Mouse (Mus musculus): Measurements from ENCODE around the gene Pigz. TPM values are rescaled to one million over a fixed set of nuclear protein-coding genes. Genes with fewer than 3 reads are reported as not detected.

Gene Pigz
- total and polyA plus RNA-seq, 3 experiments = 0.23 to 0.28 TPM; not detected in 1

DNA sequence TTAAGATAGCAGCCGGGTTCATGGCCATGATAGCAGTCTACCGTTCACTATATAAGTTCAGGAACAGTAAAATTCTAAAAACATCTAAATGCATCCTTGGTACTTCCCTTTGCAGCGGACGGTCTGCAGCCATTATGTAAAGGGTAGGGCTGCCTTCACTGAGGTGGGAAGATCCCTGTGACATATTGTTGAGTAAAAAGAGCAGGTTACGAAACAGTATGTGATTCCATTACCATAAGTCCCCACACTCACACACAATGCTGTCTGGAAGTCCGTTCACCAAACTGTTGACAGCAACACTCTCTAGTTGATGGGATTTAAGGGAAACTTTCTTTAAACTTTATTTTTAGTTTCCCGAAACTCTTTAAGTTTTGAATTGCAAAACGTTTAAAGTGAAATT, 30.4 kb upstream of the Pigz start:
- H3K4me3 ChIP-seq (ENCODE audit: control insufficient read depth in 1 of 2, insufficient read depth in 1 of 2, low read depth in 2 of 2, low read length in 2 of 2) = no peak overlapping the region

GRCm38 (mm10) chr16:31905331-31905730, 28.3 kb upstream of the Pigz start:
- H3K4me3 ChIP-seq (ENCODE audit: control insufficient read depth in 1 of 2, insufficient read depth in 1 of 2, low read depth in 2 of 2, low read length in 2 of 2) = no peak overlapping the region
- peaks cover 0 to 5% of the 10 kb centered on the region in 2 experiments; a peak in 3 of 4 replicates for H3K4me1 ChIP-seq (ENCODE audit: control insufficient read depth in 1 of 2, insufficient read depth in 2 of 2, low read length in 2 of 2)
- no peak overlapping the region for H3K9ac ChIP-seq (ENCODE audit: control insufficient read depth, low read depth, low read length, poor library complexity, severe bottlenecking)
- H3K27ac ChIP-seq (ENCODE audit: control insufficient read depth, low read depth, low read length) = no peak overlapping the region
- no peaks in the 10 kb centered on the region for H3K36me3 ChIP-seq (ENCODE audit: control insufficient read depth in 1 of 2, insufficient read depth in 2 of 2, low read length in 2 of 2)
- peak; percentile 46 for DNase-seq (ENCODE audit: low read depth, low spot score)
- H3K9me3 ChIP-seq (replicated peaks; ENCODE audit: insufficient read depth, low read length) = no peaks in the 10 kb centered on the region
- TF ChIP-seq MYB (IDR thresholded peaks at IDR 0.05; ENCODE audit: low read depth, low read length) (no peak), CTCF (IDR thresholded peaks at IDR 0.05 in 2 of 3, conservative IDR thresholded peaks at IDR 0.05 in 1 of 3; ENCODE audit: control insufficient read depth in 1 of 3, insufficient read depth in 1 of 3, low read depth in 2 of 3, low read length in 3 of 3, poor library complexity in 1 of 3, severe bottlenecking in 1 of 3) (peak; percentile 64 to 88 (median 68)), SMC3 (IDR thresholded peaks at IDR 0.05; ENCODE audit: low read depth, low read length) (0 out of 2 replicates have a peak, but pooled peaks have one; percentile 12)
- no peaks in the 10 kb centered on the region for H3K79me2 ChIP-seq (ENCODE audit: control insufficient read depth, insufficient read depth, low read length, poor library complexity)
- no peaks in the 10 kb centered on the region for H3K27me3 ChIP-seq (ENCODE audit: control insufficient read depth in 1 of 2, insufficient read depth in 2 of 2, low read length in 2 of 2)

More for the DNA sequence above, 30.4 kb upstream of the Pigz start:
- Histone ChIP-seq H3K79me2 (ENCODE audit: control insufficient read depth, insufficient read depth, low read length, poor library complexity) (no peaks in the 10 kb centered on the region), H3K9ac (ENCODE audit: control insufficient read depth, low read depth, low read length, poor library complexity, severe bottlenecking) (no peak overlapping the region), H3K4me1 (ENCODE audit: control insufficient read depth in 1 of 2, insufficient read depth in 2 of 2, low read length in 2 of 2) (peaks cover 0 to 5% of the 10 kb centered on the region in 2 experiments; a peak in 2 of 4 replicates), H3K9me3 (replicated peaks; ENCODE audit: insufficient read depth, low read length) (no peaks in the 10 kb centered on the region), H3K36me3 (ENCODE audit: control insufficient read depth in 1 of 2, insufficient read depth in 2 of 2, low read length in 2 of 2) (no peaks in the 10 kb centered on the region), H3K27me3 (ENCODE audit: control insufficient read depth in 1 of 2, insufficient read depth in 2 of 2, low read length in 2 of 2) (no peaks in the 10 kb centered on the region), H3K27ac (ENCODE audit: control insufficient read depth, low read depth, low read length) (no peak overlapping the region)
- TF ChIP-seq EP300 (IDR thresholded peaks at IDR 0.05; ENCODE audit: low read depth in 1 of 2, low read length in 2 of 2) = no peak
- TF ChIP-seq HCFC1 (IDR thresholded peaks at IDR 0.05; ENCODE audit: low read depth, low read length) = no peak
- no peak for TF ChIP-seq MEF2A (IDR thresholded peaks at IDR 0.05; ENCODE audit: extremely low read depth, insufficient replicate concordance, low read depth, low read length, poor library complexity, severe bottlenecking)
- TF ChIP-seq CHD2 (IDR thresholded peaks at IDR 0.05; ENCODE audit: low read length) = no peak
- no peak for TF ChIP-seq SMC3 (IDR thresholded peaks at IDR 0.05; ENCODE audit: low read depth, low read length)
- TF ChIP-seq TCF12 (IDR thresholded peaks at IDR 0.05; ENCODE audit: low read depth, low read length) = no peak
- DNase-seq (ENCODE audit: low read depth, low spot score) = no peak

DNA sequence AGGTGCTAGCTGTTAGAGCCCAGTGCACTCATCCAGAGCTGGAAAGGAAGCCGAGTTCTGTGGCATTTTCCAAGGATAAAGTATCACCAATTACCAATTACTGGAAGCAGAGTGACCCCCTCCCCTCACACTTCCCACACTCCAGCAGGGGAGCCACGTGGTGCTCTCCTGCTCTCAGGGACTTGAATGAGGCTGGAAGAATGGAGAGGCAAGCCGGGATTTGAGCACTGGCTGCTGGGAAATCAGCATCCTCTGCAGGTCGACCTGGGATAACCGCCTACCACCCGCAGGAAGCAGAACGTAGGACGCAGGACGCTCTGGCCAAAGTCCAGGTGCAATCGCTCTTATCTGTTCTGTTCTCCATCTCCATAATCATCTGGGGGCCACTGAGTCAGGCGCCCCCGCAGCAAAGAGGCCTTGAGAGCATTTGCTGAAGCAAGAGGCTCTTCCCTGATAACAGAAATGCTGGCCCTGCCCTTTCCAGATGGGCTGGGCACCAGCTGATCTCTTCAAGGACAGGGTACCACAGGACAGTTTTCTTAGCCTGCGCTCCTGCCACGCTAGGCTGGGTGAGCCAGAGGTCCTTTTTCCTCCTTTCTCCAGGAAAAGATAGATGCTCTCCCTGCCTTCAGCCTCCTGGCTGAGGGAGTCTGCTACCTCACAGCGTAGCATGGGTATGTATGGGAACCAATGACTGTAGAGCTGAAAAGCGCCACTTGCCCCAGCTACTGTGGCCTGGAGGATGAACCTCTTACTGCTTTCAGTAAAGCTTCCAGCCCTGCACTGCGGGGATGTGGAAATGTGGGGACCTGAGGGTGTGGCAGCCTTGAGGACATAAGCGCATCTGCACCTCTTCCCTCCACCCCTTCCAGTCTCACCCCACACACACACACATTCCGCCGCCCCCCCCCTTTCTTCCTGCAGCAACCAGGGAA, 27.5 kb upstream of the Pigz start:
- Histone ChIP-seq H3K9ac (ENCODE audit: control insufficient read depth, low read depth, low read length, poor library complexity, severe bottlenecking) (no peak overlapping the region; the same call in 1 of the 2 replicates), H3K4me3 (ENCODE audit: control insufficient read depth in 1 of 2, insufficient read depth in 1 of 2, low read depth in 2 of 2, low read length in 2 of 2) (peak overlapping the region; percentile 17 to 49)
- no peak for TF ChIP-seq HCFC1 (IDR thresholded peaks at IDR 0.05; ENCODE audit: low read depth, low read length)
- no peak for TF ChIP-seq POLR2AphosphoS5 (IDR thresholded peaks at IDR 0.05; ENCODE audit: borderline replicate concordance, low read depth, low read length)
- peak; percentile 36; the same call in 1 of the 2 replicates for TF ChIP-seq ETS1 (IDR thresholded peaks at IDR 0.05; ENCODE audit: low read depth, low read length)
- TF ChIP-seq GATA1 (IDR thresholded peaks at IDR 0.05; ENCODE audit: low read depth, low read length) = peak; percentile 34; the same call in 1 of the 2 replicates

More for the DNA sequence above, 27.5 kb upstream of the Pigz start:
- H3K79me2 ChIP-seq (ENCODE audit: control insufficient read depth, insufficient read depth, low read length, poor library complexity) = no peaks in the 10 kb centered on the region
- H3K27me3 ChIP-seq (ENCODE audit: control insufficient read depth in 1 of 2, insufficient read depth in 2 of 2, low read length in 2 of 2) = no peaks in the 10 kb centered on the region
- H3K27ac ChIP-seq (ENCODE audit: control insufficient read depth, low read depth, low read length) = no peak overlapping the region
- no peaks in the 10 kb centered on the region for H3K9me3 ChIP-seq (replicated peaks; ENCODE audit: insufficient read depth, low read length)
- no peaks in the 10 kb centered on the region for H3K36me3 ChIP-seq (ENCODE audit: control insufficient read depth in 1 of 2, insufficient read depth in 2 of 2, low read length in 2 of 2)
- H3K4me1 ChIP-seq (ENCODE audit: control insufficient read depth in 1 of 2, insufficient read depth in 2 of 2, low read length in 2 of 2) = peaks cover 0 to 5% of the 10 kb centered on the region in 2 experiments; a peak in 3 of 4 replicates
- DNase-seq (ENCODE audit: low read depth, low spot score) = peak; percentile 50

Measured in MEL (cell line).